Mouse (Mus musculus): ENCODE data around the gene Cdkn2aipnl.

DNA sequence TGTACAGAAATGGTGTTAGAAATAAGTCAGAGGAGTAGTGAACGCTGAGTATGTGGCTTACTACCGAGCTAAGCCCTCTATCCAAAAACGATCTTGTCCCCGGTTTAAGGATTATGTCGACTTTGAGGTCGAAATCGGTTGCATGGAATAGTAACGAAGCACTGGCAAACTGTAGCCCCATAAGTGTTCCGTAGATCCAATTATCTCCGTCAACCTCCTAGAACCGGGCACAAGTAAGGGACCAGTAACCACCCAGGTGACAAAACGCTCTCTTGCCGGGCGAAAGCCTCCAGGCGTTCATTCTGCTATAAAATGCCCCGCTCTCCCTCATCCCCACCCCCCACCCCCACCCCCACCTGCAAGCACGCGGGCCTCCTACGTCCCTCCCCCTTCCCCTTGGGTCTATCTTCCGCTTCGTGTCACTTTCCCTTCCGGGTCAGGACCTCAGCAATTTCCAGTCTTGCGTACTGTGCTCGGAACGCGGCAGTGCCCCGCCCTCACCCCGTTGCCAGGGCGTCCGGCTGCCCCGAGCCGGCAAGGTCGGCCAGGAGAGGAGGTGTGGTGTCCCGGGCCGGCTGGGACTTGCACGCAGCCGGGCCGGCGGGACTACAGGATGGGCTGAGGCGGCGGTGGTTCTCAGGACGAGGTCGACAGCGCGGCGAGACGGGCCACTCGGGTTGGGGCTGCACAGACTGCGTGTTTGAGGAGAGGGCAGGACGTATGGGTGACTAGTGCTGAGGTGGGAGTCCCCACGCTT is 36.5 kb downstream of the Cdkn2aipnl start, which contains the start of gene Cdkl3:
- no peak for TF ChIP-seq FLI1 (IDR thresholded peaks at IDR 0.05; ENCODE audit: low read length)
- no peak for TF ChIP-seq GATA1 (IDR thresholded peaks at IDR 0.05; ENCODE audit: borderline replicate concordance, low read length)

All from megakaryocyte, embryonic 14.5 days (primary cell).